Mouse (Mus musculus) left cerebral cortex, adult 11 months (tissue): ENCODE data around the gene Prmt1.

Experiments used
- DNase-seq: peaks from one replicate; pipeline ENCODE4 v3.0.0; 2022; ENCODE audit warnings: low spot score

The Prmt1 gene

GRCm38 (mm10) chr7:44978300-44978699 is 8.1 kb downstream of the Prmt1 start:
- no peak for DNase-seq

DNA sequence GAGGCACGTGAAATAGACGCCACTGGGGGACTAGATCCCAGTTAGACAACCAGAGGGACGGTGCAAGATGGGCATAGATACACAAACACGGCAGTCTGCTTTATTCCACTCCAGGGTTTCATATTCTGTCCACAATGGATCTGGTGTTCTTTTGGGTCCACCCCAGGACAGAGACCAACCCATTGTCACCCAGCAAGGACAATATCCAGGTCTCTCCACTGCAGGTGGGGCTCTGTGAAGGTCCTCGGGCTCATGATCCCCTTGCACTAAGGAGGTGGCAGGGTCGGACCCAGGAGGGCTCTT is 11.3 kb downstream of the Prmt1 start:
- DNase-seq: no peak

DNA sequence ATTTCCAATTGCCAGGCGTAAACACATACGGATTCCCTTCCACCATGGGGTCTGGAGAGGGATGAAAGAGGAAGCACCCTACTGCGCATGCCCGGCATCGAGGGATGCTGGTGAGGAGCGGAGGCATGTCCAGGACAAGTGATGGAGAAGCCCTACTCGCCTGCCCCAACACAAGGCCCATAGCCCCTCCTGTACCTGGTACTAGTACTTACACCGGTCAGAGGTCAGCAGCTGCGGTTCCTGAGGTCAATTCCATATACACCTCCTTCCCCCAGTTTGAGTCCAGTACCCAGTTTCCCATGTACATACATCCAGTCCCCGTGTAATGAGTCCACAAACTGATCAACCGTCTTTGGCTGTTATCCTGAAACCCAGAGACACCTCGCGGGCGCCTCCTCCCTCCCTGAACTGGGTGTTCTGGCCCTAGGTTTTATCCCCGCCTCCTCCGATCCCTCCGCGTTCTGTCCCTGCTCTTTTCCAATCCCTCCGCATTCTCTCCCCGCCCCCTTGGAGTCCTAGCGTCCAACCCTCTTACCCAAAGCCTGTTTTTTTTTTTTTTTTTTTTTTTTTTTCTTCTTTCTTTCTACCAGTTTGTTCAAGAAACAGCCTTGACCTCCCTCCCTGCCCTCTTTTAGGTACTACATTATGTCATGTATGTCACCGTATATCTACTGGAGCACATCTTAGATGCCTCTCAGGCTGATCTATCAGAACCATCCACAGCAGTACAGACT is 11.8 kb downstream of the Prmt1 start, which contains the start of gene Cpt1c:
Gene Cpt1c (minus strand): TSS at position 469 of the 734 bp plus-strand sequence.
- peak; percentile 86 for DNase-seq

DNA sequence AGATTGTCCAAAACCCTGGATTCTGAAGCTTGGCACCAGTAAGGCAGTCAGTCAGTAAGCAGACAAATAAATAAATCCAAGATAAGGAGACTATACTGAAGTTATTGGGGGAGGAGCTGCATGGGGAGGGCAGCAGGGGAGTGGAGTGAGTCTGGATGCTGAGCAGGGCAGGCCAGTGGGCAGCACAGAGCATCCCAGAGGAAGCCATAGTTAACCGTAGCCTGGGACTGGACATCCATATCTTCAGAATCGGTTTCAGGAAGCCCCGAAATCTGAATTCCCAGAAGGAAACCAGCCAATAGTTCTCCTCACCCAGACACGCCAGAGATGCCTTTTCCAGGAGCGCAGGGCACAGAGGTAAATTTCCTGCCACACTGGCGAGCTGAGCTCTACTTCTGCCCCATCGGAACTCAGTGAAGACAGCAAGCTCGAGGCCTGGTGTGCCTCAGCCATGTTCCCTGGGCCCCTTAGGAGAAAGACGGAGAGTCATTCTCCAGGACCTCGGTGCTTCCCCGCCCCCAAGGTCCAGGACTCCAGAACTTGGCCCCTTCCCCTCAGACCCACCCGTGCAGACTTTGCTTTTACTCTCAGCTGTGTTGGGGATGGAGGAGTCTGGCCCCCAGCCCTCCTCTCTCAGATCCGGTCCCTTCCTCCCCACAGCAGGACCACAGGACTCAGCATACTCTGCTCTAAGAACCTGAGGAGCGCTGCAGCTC is 12.8 kb downstream of the Prmt1 start:
- DNase-seq: no peak

GRCm38 (mm10) chr7:44971142-44971541 is 15.2 kb downstream of the Prmt1 start:
- no peak for DNase-seq

DNA sequence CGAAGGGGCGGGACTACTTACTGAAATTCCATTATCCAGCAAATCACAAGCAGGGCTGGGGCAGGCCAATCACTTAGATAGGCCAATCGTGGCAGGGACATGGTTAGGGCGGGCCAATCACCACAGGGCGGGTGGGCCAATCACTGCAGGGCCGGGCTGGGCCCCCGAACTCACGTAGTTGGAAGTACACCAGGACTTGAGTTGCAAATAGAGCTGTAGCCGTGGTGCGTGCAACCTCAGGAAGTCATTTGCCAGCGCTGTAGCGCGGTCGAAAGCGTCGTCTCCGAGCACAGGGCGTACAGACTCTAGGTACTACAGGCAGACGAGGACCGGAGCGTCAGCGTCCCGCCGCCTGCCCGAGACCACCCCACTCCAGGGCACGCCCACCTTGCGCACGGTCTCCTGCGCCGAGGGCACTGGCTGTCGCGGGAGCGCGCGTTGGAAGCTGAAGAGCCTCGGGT is 16.1 kb downstream of the Prmt1 start:
- peak; percentile 83 for DNase-seq

DNA sequence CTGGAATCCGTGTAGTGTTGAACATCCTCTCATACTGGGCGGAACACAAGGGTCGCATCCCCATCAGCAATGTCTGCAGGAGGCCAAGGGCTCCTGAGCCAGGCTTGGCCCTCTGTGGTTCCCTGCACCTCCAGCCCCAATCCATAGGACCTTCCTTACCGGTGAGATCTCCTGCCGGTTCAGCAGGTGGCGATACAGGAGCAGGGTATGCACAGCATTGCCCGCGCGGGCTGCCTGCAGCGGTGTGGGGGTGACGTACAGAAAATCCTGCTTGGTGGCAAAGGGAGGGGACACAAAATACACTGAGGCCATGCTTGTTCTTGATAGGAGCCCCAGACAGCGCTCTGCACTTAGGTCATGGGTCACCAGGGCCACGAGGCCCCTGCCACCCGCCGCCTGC is 19.7 kb downstream of the Prmt1 start:
- DNase-seq: no peak

GRCm38 (mm10) chr7:44965975-44966374 is 20.4 kb downstream of the Prmt1 start:
- no peak for DNase-seq

DNA sequence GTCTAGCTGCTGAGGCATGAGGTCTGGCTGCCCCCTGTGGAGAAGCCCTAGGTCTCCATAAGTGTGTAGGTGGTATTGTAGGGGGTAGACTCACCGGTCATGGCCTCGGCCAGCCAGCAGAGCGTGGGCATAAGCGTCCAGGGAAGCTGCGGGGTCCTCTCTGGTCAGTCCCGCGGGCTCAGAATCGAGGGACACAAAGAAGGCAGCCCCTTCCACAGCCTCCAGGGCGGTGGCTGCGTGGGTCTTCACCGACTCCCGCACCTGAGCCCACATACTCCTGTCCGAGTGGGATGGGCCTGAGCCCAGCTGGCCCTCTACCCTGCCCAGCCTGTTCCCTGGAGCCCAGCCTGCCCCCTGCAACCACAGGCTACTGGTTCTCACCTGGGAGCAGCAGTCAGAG is 21.4 kb downstream of the Prmt1 start:
- no peak for DNase-seq

DNA sequence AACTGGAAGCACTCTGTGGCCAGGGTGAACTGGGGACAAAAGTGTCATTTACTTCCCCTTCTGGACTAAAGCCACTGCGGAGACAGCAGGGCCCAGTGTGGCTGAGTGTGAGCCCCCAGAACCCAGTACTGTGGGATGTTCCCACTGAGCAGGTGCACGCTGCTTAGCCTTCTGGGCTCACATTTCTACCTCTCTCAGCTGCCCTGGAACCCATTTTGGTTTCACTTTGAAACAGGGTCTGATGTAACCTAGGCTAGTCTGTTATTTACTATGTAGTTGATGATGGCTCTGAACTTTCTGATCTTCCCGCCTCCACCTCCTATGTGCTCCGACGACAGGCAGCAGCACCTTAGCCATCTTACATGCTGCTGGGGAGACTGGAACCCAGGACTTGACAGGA is 23.5 kb downstream of the Prmt1 start:
- no peak for DNase-seq

DNA sequence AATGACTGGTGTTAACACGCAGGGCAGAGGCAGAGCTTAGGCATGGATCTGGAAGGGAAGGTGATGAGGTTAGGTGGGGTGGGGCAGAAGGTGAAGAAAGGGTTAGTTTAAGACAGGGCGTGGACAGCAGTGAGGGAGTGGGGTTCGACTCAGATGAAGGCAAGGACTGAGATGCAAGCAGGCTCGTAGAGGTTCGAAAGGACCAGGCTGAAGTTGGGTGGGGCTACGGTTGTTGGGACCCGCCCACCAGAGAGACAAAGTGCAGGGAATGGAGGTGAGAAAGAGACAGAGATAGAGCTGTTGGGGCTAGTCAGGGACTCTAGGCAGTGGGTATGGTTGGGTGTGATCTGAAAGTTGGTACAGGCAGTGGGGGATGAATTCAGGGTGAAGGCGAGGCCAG is 24.0 kb downstream of the Prmt1 start:
- no peak for DNase-seq

DNA sequence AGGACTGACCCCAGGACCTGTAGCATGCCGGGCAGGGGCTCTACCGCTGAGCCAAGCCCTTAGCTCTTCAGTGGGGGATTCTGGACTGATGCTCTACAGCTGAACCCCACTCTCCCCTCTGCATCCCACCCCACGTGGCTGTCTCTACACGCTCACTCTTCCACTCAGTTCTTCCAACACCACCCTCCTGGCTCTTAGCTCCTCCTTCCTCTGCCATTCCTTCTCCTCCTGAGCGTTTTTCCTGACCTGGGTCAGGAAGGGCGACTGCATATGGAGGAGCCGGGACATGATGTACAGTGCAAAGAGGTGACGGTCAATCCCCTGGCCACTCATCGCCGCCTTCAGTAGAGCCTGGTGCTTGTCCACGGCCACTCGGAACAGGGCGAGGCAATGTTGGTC is 25.9 kb downstream of the Prmt1 start:
- no peak for DNase-seq

DNA sequence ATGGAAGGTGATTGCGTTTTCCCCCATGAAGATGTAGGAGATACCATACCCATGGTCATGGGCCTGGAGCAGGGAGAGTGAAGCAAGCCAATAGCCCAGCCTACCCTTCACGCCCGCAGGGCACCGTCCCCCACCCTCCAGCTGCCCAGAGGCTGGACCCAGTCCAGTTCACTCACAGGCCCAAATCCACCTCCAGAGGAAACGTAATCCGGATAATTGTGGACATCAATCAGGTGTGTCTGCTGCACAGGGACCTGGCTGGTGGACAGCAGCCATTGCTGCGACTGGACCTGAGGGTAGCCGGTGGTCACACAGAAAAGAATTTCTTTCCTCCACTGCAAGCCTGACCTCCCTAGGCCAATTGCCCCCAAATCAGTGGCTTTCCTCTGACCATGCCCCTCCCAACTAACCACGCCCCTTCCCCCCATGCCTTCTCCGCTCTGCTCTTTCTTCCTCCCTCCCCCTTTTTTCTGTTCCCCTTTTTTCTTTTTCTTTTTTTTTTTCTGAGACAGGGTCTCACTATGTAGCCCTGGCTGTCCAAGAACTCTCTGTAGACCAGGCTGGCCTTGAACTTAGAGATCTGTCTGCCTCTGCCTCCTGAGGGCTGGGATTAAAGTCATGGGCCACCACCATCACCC is 26.4 kb downstream of the Prmt1 start:
- DNase-seq: no peak

DNA sequence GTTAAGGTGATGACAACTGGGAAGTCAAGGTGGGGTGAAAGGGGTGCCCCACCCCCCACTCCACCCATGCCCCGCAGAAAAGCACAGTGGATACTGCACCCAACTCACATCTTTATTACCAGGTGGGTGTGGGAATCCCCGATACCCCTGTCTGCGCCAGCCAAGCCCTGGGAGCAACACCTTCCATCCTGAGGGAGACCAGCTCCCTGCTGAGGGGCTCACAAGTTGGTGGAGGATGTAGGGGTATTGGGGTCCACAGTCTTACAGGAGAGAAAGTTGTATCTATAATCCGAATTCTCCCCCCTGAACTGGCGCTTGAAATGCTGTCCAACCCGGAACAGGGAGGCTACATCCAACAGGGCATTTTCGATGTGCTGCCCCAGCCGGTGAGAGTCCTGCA is 27.1 kb downstream of the Prmt1 start:
- no peak for DNase-seq

- no peak for DNase-seq
These were observed 28.2 kb downstream of the Prmt1 start for GRCm38 (mm10) chr7:44958208-44958607.

DNA sequence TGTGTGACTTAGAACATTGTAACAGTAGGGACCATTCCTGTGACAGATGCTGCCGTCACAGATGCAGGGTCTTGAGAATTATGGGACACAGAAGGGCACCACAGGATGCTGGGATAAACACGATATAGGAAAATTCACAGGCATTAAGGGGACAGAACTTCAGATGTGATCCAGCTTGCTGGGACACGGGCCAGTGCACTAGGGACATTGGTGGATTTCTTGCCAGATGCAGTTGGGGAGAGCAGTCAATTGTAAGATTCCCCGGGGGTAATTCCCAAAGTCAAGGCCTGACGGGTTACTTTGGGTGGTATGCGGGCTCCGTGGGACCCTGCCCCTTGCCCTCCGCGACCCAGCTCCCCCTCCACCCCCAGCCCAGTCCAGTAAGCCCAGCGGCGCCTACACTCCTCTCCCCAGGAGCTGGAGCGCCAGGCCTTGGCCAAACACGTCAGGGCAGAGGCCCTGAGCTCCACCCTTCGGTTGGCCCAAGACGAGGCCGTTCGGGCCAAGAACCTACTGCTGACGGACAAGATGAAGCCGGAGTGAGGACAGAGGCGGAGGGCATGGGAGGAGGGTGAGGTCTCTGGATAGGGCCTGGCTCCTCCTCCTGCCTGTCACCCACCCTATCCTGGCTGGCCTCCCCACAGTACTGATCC is 29.1 kb downstream of the Prmt1 start:
- DNase-seq: no peak

GRCm38 (mm10) chr7:44956266-44956665 is 30.1 kb downstream of the Prmt1 start:
- DNase-seq: no peak

- DNase-seq: no peak
These were observed 30.7 kb downstream of the Prmt1 start for GRCm38 (mm10) chr7:44955628-44956027.

DNA sequence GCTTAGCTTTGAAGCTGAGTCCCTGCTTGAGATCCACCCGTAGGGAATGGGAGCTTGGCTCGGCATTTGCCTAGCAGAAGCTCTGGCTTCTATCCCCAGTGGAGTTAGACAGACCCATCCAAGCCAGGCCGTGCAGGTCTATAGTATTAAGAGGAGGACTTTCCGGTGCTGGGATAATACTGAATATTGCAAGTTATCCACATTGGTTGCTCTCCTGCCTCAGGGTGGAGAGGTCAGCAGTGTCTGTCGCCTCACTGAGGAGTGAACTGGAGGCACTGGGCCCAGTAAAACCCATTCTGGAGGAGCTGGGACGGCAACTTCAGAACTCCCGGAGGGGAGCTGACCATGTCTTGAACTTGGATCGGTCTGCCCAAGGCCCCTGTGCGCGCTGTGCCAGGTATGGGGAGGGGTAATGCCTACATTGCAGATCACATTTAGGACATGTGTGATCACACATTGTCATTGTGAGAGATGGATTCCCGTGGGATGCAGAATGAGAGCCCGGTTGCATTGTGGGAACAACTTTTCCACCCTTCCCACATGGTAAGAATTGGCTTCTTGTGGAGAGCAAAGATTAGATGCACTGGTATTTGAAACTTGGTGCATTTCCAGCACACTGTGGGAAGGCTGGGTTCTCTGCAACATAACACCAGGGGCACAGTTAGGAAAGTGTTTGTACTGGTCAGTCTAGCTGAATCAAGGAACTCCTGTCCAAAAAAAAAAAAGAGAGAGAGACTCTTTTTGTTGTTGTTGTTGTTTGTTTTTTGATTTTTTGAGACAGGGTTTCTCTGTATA is 32.1 kb downstream of the Prmt1 start:
- DNase-seq: no peak

DNA sequence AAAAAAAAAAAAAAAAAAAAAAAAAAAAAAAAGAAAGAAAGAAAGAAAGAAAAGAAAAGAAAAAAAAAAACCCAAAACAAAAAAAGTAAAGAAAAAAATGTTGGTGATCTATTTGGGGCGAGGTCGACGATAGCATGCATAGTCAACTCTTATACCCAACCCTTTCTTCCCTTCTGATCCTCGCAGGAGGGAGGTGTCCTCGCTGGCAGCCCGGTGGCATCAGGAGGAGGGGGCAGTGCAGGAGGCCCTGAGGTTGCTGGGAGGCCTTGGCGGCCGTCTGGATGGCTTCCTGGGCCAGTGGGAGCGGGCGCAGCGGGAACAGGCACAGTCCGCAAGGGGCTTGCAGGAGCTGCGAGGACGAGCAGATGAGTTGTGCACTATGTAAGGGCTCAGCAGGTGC is 32.8 kb downstream of the Prmt1 start:
- no peak for DNase-seq

GRCm38 (mm10) chr7:44952611-44953306 is 33.6 kb downstream of the Prmt1 start:
- DNase-seq: peak; percentile 80
